Mouse (Mus musculus): ENCODE results near the gene Mif. TPM values are rescaled to one million over a fixed set of nuclear protein-coding genes. Genes with fewer than 3 reads are reported as not detected.

The Mif gene
- polyA plus RNA-seq, 1 experiment from 2014 or later = 2,356 TPM

- TF ChIP-seq CTCF (IDR thresholded peaks at IDR 0.05; ENCODE audit: low read depth) = no peak
- Histone ChIP-seq H3K9ac (no peak overlapping the region), H3K9me3 (ENCODE audit: low read depth, low read length) (no peaks in the 10 kb centered on the region), H3K4me3 (ENCODE audit: low read depth, low read length) (no peak overlapping the region), H3K4me1 (ENCODE audit: insufficient read depth) (0 out of 2 replicates have a peak, but pooled peaks cover 3% of the 10 kb centered on the region), H3K27me3 (ENCODE audit: insufficient read depth, low read length) (no peaks in the 10 kb centered on the region), H3K4me2 (peak overlapping the region; percentile 37), H3K36me3 (ENCODE audit: insufficient read depth) (no peaks in the 10 kb centered on the region), H3K27ac (ENCODE audit: low read depth) (no peak overlapping the region)
- ATAC-seq (ENCODE audit: insufficient read depth) (0 out of 2 replicates have a peak, but pooled peaks have one; percentile 32), DNase-seq (no peak)
- WGBS = 6% methylated on average over 15 of the region's 15 CpGs
These were observed 22.6 kb upstream of the Mif start for GRCm38 (mm10) chr10:75882433-75883231.

- Histone ChIP-seq H3K9me3 (ENCODE audit: low read depth, low read length) (no peaks in the 10 kb centered on the region), H3K27ac (ENCODE audit: low read depth) (no peak overlapping the region; the same call in 1 of the 2 replicates), H3K27me3 (ENCODE audit: insufficient read depth, low read length) (no peaks in the 10 kb centered on the region), H3K4me2 (0 out of 2 replicates have a peak overlapping the region, but pooled peaks have one; percentile 15), H3K4me3 (ENCODE audit: low read depth, low read length) (no peak overlapping the region), H3K36me3 (ENCODE audit: insufficient read depth) (no peaks in the 10 kb centered on the region), H3K9ac (no peak overlapping the region), H3K4me1 (ENCODE audit: insufficient read depth) (0 out of 2 replicates have a peak, but pooled peaks cover 3% of the 10 kb centered on the region)
- TF ChIP-seq CTCF (IDR thresholded peaks at IDR 0.05; ENCODE audit: low read depth) = no peak
- WGBS = 18% methylated on average over 20 of the region's 20 CpGs
- no peak for DNase-seq
- no peak for ATAC-seq (ENCODE audit: insufficient read depth)
These were observed 21.8 kb upstream of the Mif start for GRCm38 (mm10) chr10:75881578-75882432.

- H3K36me3 ChIP-seq (ENCODE audit: insufficient read depth) = no peaks in the 10 kb centered on the region
- no peak overlapping the region for H3K4me3 ChIP-seq (ENCODE audit: low read depth, low read length)
- H3K4me1 ChIP-seq (ENCODE audit: insufficient read depth) = 0 out of 2 replicates have a peak, but pooled peaks cover 3% of the 10 kb centered on the region
- H3K4me2 ChIP-seq = no peak overlapping the region
- no peaks in the 10 kb centered on the region for H3K27me3 ChIP-seq (ENCODE audit: insufficient read depth, low read length)
- no peaks in the 10 kb centered on the region for H3K9me3 ChIP-seq (ENCODE audit: low read depth, low read length)
- no peak for TF ChIP-seq CTCF (IDR thresholded peaks at IDR 0.05; ENCODE audit: low read depth)
- 46% methylated on average over 6 of the region's 6 CpGs for WGBS
- no peak overlapping the region for H3K9ac ChIP-seq
- ATAC-seq (ENCODE audit: insufficient read depth) = no peak
- DNase-seq = no peak
- no peak overlapping the region for H3K27ac ChIP-seq (ENCODE audit: low read depth)
These were observed 20.9 kb upstream of the Mif start for GRCm38 (mm10) chr10:75880771-75881577.

- ATAC-seq (ENCODE audit: insufficient read depth) (no peak), DNase-seq (no peak)
- Histone ChIP-seq H3K27me3 (ENCODE audit: insufficient read depth, low read length) (no peaks in the 10 kb centered on the region), H3K36me3 (ENCODE audit: insufficient read depth) (no peaks in the 10 kb centered on the region), H3K4me1 (ENCODE audit: insufficient read depth) (0 out of 2 replicates have a peak, but pooled peaks cover 3% of the 10 kb centered on the region), H3K9me3 (ENCODE audit: low read depth, low read length) (no peaks in the 10 kb centered on the region), H3K4me3 (ENCODE audit: low read depth, low read length) (no peak overlapping the region), H3K27ac (ENCODE audit: low read depth) (no peak overlapping the region), H3K4me2 (no peak overlapping the region), H3K9ac (no peak overlapping the region)
- no peak for TF ChIP-seq CTCF (IDR thresholded peaks at IDR 0.05; ENCODE audit: low read depth)
- 94% methylated on average over 10 of the region's 10 CpGs for WGBS
These were observed 20.3 kb upstream of the Mif start for GRCm38 (mm10) chr10:75880351-75880750.

DNA sequence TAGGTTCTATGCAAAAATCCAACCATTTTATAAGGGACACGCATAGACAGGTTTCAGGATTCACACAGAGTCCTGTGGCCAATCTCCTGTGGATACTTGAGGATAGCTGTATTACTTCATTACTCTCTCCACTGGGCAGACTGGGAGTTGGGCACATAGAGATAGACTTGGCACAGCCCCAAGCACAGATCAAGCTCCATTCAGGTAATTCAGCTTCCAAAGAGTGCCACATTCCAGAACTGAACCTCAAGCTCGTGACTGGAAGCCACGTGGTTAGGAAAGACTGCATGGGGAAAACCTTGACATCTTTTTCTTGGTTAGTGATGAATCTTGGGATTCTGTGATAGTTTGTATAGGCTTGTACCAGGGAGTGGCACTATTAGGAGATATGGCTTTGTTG is 18.8 kb upstream of the Mif start:
- H3K36me3 ChIP-seq (ENCODE audit: insufficient read depth) = no peaks in the 10 kb centered on the region
- H3K4me3 ChIP-seq (ENCODE audit: low read depth, low read length) = no peak overlapping the region
- no peak overlapping the region for H3K27ac ChIP-seq (ENCODE audit: low read depth)
- ATAC-seq (ENCODE audit: insufficient read depth) (no peak), DNase-seq (no peak)
- no peak for TF ChIP-seq CTCF (IDR thresholded peaks at IDR 0.05; ENCODE audit: low read depth)
- H3K27me3 ChIP-seq (ENCODE audit: insufficient read depth, low read length) = no peaks in the 10 kb centered on the region
- no peak overlapping the region for H3K4me2 ChIP-seq
- H3K4me1 ChIP-seq (ENCODE audit: insufficient read depth) = 0 out of 2 replicates have a peak, but pooled peaks cover 3% of the 10 kb centered on the region
- WGBS = 84% methylated on average over 3 of the region's 3 CpGs
- no peak overlapping the region for H3K9ac ChIP-seq
- H3K9me3 ChIP-seq (ENCODE audit: low read depth, low read length) = no peaks in the 10 kb centered on the region

GRCm38 (mm10) chr10:75873543-75874170 is 13.6 kb upstream of the Mif start:
- H3K4me3 ChIP-seq (ENCODE audit: low read depth, low read length) = no peak overlapping the region
- no peaks in the 10 kb centered on the region for H3K4me1 ChIP-seq (ENCODE audit: insufficient read depth)

More at GRCm38 (mm10) chr10:75873543-75874170, 13.6 kb upstream of the Mif start:
- 28% methylated on average over 10 of the region's 10 CpGs for WGBS
- Histone ChIP-seq H3K4me2 (peak overlapping the region; percentile 61), H3K27me3 (ENCODE audit: insufficient read depth, low read length) (no peaks in the 10 kb centered on the region), H3K36me3 (ENCODE audit: insufficient read depth) (no peaks in the 10 kb centered on the region), H3K27ac (ENCODE audit: low read depth) (no peak overlapping the region), H3K9me3 (ENCODE audit: low read depth, low read length) (no peaks in the 10 kb centered on the region), H3K9ac (no peak overlapping the region)
- no peak for DNase-seq
- TF ChIP-seq CTCF (IDR thresholded peaks at IDR 0.05; ENCODE audit: low read depth) = no peak
- ATAC-seq (ENCODE audit: insufficient read depth) = no peak

Data from lung, embryonic 14.5 days (tissue).